10 mouse cellular contexts compared by ENCODE assay signal in genomic region chr8:127065791-127066190, GRCm38 (mm10). TPM values are rescaled to one million over a fixed set of nuclear protein-coding genes. Genes with fewer than 3 reads are reported as not detected.
DNase-seq lines count a peak whose midpoint lies in the region; ATAC-seq and TF ChIP-seq lines count a peak whose summit lies in the region.
"Had no signal": no experiment of that assay in that cellular context is flagged by ENCODE, and none has a peak within 500 bp of the region (broad histone marks: within the 10 kb centered on the region; RNA-seq: fewer than 3 reads in every experiment).

No protein-coding gene starts in this region.

- H3K79me2 ChIP-seq in heart, adult 2 months (replicated peaks; ENCODE audit: control insufficient read depth, insufficient read depth, low read length) = no peaks in the 10 kb centered on the region

- intact Hi-C loops in heart, adult 2 months (cut with DNase I) = loop anchor here (2.0 kb wide), 1 partner anchor 73 kb away; no protein-coding TSS in a partner anchor

- H3K4me2 ChIP-seq in heart, embryonic 12.5 days = peak overlapping the region; percentile 69
- peak overlapping the region; percentile 66 for H3K4me2 ChIP-seq in embryonic facial prominence, embryonic 14.5 days (ENCODE audit: low read depth, low read length)
- H3K4me2 ChIP-seq in intestine, embryonic 15.5 days (replicated peaks) = peak overlapping the region; percentile 81
- H3K4me2 ChIP-seq in midbrain, embryonic 13.5 days (replicated peaks) = peak overlapping the region; percentile 81

- peaks cover 50% of the 10 kb centered on the region for H3K4me1 ChIP-seq in heart, embryonic 12.5 days (replicated peaks)
- peaks cover 5% of the 10 kb centered on the region for H3K4me1 ChIP-seq in heart, adult 2 months (ENCODE audit: control insufficient read depth, insufficient read depth, low read length)
- peaks cover 55% of the 10 kb centered on the region for H3K4me1 ChIP-seq in embryonic facial prominence, embryonic 14.5 days (ENCODE audit: control insufficient read depth, insufficient read depth, low read length)
- H3K4me1 ChIP-seq in intestine, embryonic 15.5 days (replicated peaks) = peaks cover 31% of the 10 kb centered on the region
- peaks cover 48% of the 10 kb centered on the region for H3K4me1 ChIP-seq in midbrain, embryonic 13.5 days (replicated peaks)

- 0 out of 2 replicates have a peak overlapping the region, but pooled peaks have one; percentile 27 for H3K9ac ChIP-seq in heart, embryonic 12.5 days
- H3K9ac ChIP-seq in heart, adult 2 months (ENCODE audit: low read depth, low read length) = no peak overlapping the region
- H3K9ac ChIP-seq in embryonic facial prominence, embryonic 14.5 days (ENCODE audit: low read depth, low read length) = no peak overlapping the region
- no peak overlapping the region for H3K9ac ChIP-seq in intestine, embryonic 15.5 days
- 0 out of 2 replicates have a peak overlapping the region, but pooled peaks have one; percentile 93 for H3K9ac ChIP-seq in midbrain, embryonic 13.5 days (replicated peaks)

- no peaks in the 10 kb centered on the region for H3K36me3 ChIP-seq in heart, embryonic 12.5 days
- peaks cover 2% of the 10 kb centered on the region; the same call in 1 of the 2 replicates for H3K36me3 ChIP-seq in heart, adult 2 months (ENCODE audit: control insufficient read depth, insufficient read depth, low read length)
- no peaks in the 10 kb centered on the region for H3K36me3 ChIP-seq in embryonic facial prominence, embryonic 14.5 days (ENCODE audit: control insufficient read depth, insufficient read depth, low read length)
- H3K36me3 ChIP-seq in intestine, embryonic 15.5 days = no peaks in the 10 kb centered on the region
- H3K36me3 ChIP-seq in midbrain, embryonic 13.5 days = no peaks in the 10 kb centered on the region

- no peak for TF ChIP-seq POLR2A in heart, adult 2 months (IDR thresholded peaks at IDR 0.05; ENCODE audit: insufficient read depth, low read depth, low read length)

- no peak overlapping the region for H3K27ac ChIP-seq in heart, embryonic 12.5 days (ENCODE audit: poor library complexity, severe bottlenecking)
- H3K27ac ChIP-seq in heart, adult 2 months = no peak overlapping the region
- H3K27ac ChIP-seq in embryonic facial prominence, embryonic 14.5 days (replicated peaks; ENCODE audit: low read depth, low read length) = no peak overlapping the region
- no peak overlapping the region for H3K27ac ChIP-seq in intestine, embryonic 15.5 days
- no peak overlapping the region for H3K27ac ChIP-seq in midbrain, embryonic 13.5 days

- 54% methylated on average over 1 of the region's 1 CpGs for WGBS in heart, embryonic 12.5 days
- WGBS in heart, adult 2 months = 80% methylated on average over 1 of the region's 1 CpGs
- 30% methylated on average over 1 of the region's 1 CpGs for WGBS in embryonic facial prominence, embryonic 14.5 days
- WGBS in intestine, embryonic 15.5 days = 38% methylated on average over 1 of the region's 1 CpGs
- whole genome bisulfite sequencing in midbrain, embryonic 13.5 days = 71% methylated on average over 1 of the region's 1 CpGs

- H3K27me3 ChIP-seq in heart, embryonic 12.5 days (replicated peaks) = no peaks in the 10 kb centered on the region
- H3K27me3 ChIP-seq in heart, adult 2 months (ENCODE audit: control insufficient read depth, insufficient read depth, low read length) = no peaks in the 10 kb centered on the region
- no peaks in the 10 kb centered on the region for H3K27me3 ChIP-seq in embryonic facial prominence, embryonic 14.5 days (replicated peaks; ENCODE audit: control insufficient read depth, insufficient read depth, low read length)
- H3K27me3 ChIP-seq in intestine, embryonic 15.5 days (replicated peaks) = no peaks in the 10 kb centered on the region
- peaks cover 3% of the 10 kb centered on the region; the same call in 1 of the 2 replicates for H3K27me3 ChIP-seq in midbrain, embryonic 13.5 days
- H3K27me3 ChIP-seq: Patski had no signal

- H3K9me3 ChIP-seq in heart, embryonic 12.5 days (replicated peaks) = no peaks in the 10 kb centered on the region
- no peaks in the 10 kb centered on the region for H3K9me3 ChIP-seq in embryonic facial prominence, embryonic 14.5 days (ENCODE audit: control insufficient read depth, low read length)
- H3K9me3 ChIP-seq in intestine, embryonic 15.5 days = no peaks in the 10 kb centered on the region
- H3K9me3 ChIP-seq in midbrain, embryonic 13.5 days = no peaks in the 10 kb centered on the region

- no peak for TF ChIP-seq EP300 in heart, adult 2 months (IDR thresholded peaks at IDR 0.05; ENCODE audit: insufficient read depth, low read depth, low read length)

- DNase-seq in heart, adult 2 months = no peak
- DNase-seq in embryonic facial prominence, embryonic 14.5 days (ENCODE audit: low spot score) = no peak
- no peak for DNase-seq in cerebellum, adult 18-20 months
- no peak for DNase-seq in yolk sac, embryonic 10.5 days (ENCODE audit: low spot score)
- no peak for DNase-seq in cerebellum, adult 9-11 months
- DNase-seq: right cerebral cortex, postnatal 14 days had no signal

- ATAC-seq in heart, embryonic 12.5 days (ENCODE audit: insufficient number of reproducible peaks, low FRiP score) = no peak
- no peak for ATAC-seq in embryonic facial prominence, embryonic 14.5 days (ENCODE audit: low read depth)
- ATAC-seq in intestine, embryonic 15.5 days = no peak
- ATAC-seq in midbrain, embryonic 13.5 days = no peak
- ATAC-seq: Patski had no signal

- no peak for TF ChIP-seq CTCF in heart, adult 2 months (IDR thresholded peaks at IDR 0.05)

- peak overlapping the region; percentile 81 for H3K4me3 ChIP-seq in heart, embryonic 12.5 days
- no peak overlapping the region for H3K4me3 ChIP-seq in heart, adult 2 months
- H3K4me3 ChIP-seq in embryonic facial prominence, embryonic 14.5 days (ENCODE audit: low read depth, low read length) = peak overlapping the region; percentile 97
- peak overlapping the region; percentile 97 for H3K4me3 ChIP-seq in intestine, embryonic 15.5 days (replicated peaks)
- H3K4me3 ChIP-seq in midbrain, embryonic 13.5 days (replicated peaks) = peak overlapping the region; percentile 95

RNA-seq across cellular contexts. Expression of gene Pard3, which starts 2.1 kb away (rescaled TPM):
- polyA plus RNA-seq in heart, embryonic 12.5 days (2016; fragmentation: Nextera tagmentation; extraction: Ambion mirVana) = 26.2 and 30.3 TPM in 2 replicates
- total RNA-seq in heart, adult 2 months (2021) = 10 to 100 TPM; 30.1 to 32.9 TPM
- 19.2 and 23.7 TPM in 2 replicates for polyA plus RNA-seq in heart, adult 2 months (2012; rRNA removed)
- 35.4 and 38.7 TPM in 2 replicates for polyA plus RNA-seq in embryonic facial prominence, embryonic 14.5 days (2014; fragmentation: Nextera tagmentation; extraction: Ambion mirVana)
- polyA plus RNA-seq in intestine, embryonic 15.5 days (2015; fragmentation: Nextera tagmentation; extraction: Ambion mirVana) = 24.5 and 25.9 TPM in 2 replicates
- polyA plus RNA-seq in midbrain, embryonic 13.5 days (2015; fragmentation: Nextera tagmentation; extraction: Ambion mirVana) = 20.0 and 22.8 TPM in 2 replicates

Comparison
In these comparisons a context has a peak if more than half of its experiments do, and no peak if none do; other contexts are left out.
1. H3K9ac ChIP-seq: peak in heart, embryonic 12.5 days (single experiment) and midbrain, embryonic 13.5 days (single experiment); none in heart, adult 2 months (single experiment), embryonic facial prominence, embryonic 14.5 days (single experiment) and intestine, embryonic 15.5 days (single experiment).
2. Peak in every context shown above with its lines, with median percentiles within 50 percentile points of each other: H3K4me2 ChIP-seq.